Mouse (Mus musculus): ENCODE measurements around the gene Sptbn1. TPM values are rescaled to one million over a fixed set of nuclear protein-coding genes. Genes with fewer than 3 reads are reported as not detected.

Sptbn1 gene
- polyA plus RNA-seq (2016; fragmentation: Nextera tagmentation; extraction: Ambion mirVana) = 75.6 and 79.2 TPM in 2 replicates

DNA sequence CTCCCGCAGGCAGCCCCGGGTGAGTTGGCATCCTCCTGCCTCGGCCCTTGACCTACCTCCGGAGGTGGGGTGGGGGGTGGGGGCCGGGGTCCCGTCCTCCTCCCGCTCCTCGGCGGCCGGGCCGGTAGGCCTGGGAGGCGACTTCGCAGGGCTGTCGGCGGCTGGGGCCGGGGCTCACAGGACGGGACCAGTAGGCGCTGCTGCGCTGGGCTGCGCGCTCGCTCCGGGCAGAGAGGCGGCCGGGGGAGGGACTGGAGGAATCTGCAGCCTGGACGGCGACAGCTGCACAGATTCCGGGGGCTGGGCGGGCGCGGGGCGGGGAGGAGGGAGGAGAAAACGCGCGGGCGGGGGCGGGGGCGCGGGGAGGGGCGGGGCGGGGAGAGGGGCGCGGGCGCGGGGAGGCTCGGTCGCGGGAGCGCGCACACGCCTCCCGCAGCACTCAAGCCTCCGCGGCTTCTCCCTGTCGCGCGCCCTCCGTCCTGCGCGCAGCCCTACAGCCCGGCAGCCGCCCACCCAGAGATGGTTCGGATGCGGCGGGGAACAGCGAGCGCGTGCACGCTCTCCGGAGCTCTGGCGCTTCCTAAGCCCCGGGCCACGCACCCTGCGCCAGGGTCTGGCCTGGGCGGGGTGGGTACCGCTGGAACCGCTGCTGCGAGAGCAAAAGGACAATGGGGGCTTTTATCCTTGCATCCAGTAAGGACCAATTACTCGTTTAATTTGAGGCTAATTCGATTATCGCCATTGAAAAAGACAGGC, at the start of gene Sptbn1:
Sptbn1 (minus strand) TSS at position 284 of the 756 bp plus-strand sequence.
- peak within 1 kb of the TSS; percentile 94 for H3K4me2 ChIP-seq
- ATAC-seq (ENCODE audit: insufficient number of reproducible peaks, insufficient read depth, low FRiP score, low TSS enrichment, low read depth) = peak; percentile 96
- no peaks in the 10 kb centered on the region for H3K27me3 ChIP-seq
- H3K27ac ChIP-seq = peak within 1 kb of the TSS; percentile 94
- H3K4me3 ChIP-seq (replicated peaks) = peak within 1 kb of the TSS; percentile 90
- H3K9me3 ChIP-seq = no peaks in the 10 kb centered on the region
- peak within 1 kb of the TSS; percentile 91 for H3K9ac ChIP-seq (replicated peaks)
- peaks cover 13% of the 10 kb centered on the region for H3K4me1 ChIP-seq (replicated peaks)
- WGBS = under 1% methylated on average over 48 of the region's 81 CpGs
- H3K36me3 ChIP-seq = no peaks in the 10 kb centered on the region

DNA sequence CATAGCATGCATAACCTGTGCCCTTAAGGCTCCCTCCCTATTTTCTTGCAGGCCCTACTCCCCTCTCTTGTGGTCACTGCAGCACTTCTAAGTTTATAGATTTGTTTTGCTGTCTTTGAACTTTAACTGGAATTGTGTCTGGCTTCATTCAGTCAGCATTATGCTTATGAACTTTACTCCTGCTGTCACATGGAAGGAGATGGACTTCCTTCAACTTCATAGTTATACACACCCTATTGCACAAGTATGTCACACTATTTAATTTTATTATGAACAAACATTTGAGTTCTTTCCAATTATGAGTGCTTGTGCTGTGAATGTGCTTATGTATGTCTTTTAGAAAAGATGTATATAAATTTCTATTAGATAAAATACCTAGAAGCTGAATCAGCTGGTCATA, 26.3 kb upstream of the Sptbn1 start:
- Histone ChIP-seq H3K9ac (replicated peaks) (no peak overlapping the region), H3K4me1 (replicated peaks) (no peaks in the 10 kb centered on the region; the same call in 1 of the 2 replicates), H3K27me3 (no peaks in the 10 kb centered on the region), H3K27ac (no peak overlapping the region), H3K4me2 (no peak overlapping the region), H3K4me3 (replicated peaks) (no peak overlapping the region), H3K36me3 (no peaks in the 10 kb centered on the region), H3K9me3 (no peaks in the 10 kb centered on the region)
- ATAC-seq (ENCODE audit: insufficient number of reproducible peaks, insufficient read depth, low FRiP score, low TSS enrichment, low read depth) = no peak

GRCm38 (mm10) chr11:30292221-30293160, 24.5 kb upstream of the Sptbn1 start:
- H3K27ac ChIP-seq = no peak overlapping the region
- ATAC-seq (ENCODE audit: insufficient number of reproducible peaks, insufficient read depth, low FRiP score, low TSS enrichment, low read depth) = no peak
- 87% methylated on average over 3 of the region's 3 CpGs for WGBS
- no peaks in the 10 kb centered on the region for H3K9me3 ChIP-seq
- no peak overlapping the region for H3K4me2 ChIP-seq
- H3K36me3 ChIP-seq = no peaks in the 10 kb centered on the region
- no peak overlapping the region for H3K4me3 ChIP-seq (replicated peaks)
- no peak overlapping the region for H3K9ac ChIP-seq (replicated peaks)
- H3K27me3 ChIP-seq = no peaks in the 10 kb centered on the region
- no peaks in the 10 kb centered on the region; the same call in 1 of the 2 replicates for H3K4me1 ChIP-seq (replicated peaks)

GRCm38 (mm10) chr11:30291155-30291554, 23.2 kb upstream of the Sptbn1 start:
- Histone ChIP-seq H3K4me2 (no peak overlapping the region), H3K4me1 (replicated peaks) (no peaks in the 10 kb centered on the region; the same call in 1 of the 2 replicates), H3K4me3 (replicated peaks) (no peak overlapping the region), H3K27me3 (no peaks in the 10 kb centered on the region), H3K9ac (replicated peaks) (no peak overlapping the region), H3K27ac (no peak overlapping the region), H3K36me3 (no peaks in the 10 kb centered on the region), H3K9me3 (no peaks in the 10 kb centered on the region)
- ATAC-seq (ENCODE audit: insufficient number of reproducible peaks, insufficient read depth, low FRiP score, low TSS enrichment, low read depth) = no peak
- 48% methylated on average over 8 of the region's 8 CpGs for WGBS

DNA sequence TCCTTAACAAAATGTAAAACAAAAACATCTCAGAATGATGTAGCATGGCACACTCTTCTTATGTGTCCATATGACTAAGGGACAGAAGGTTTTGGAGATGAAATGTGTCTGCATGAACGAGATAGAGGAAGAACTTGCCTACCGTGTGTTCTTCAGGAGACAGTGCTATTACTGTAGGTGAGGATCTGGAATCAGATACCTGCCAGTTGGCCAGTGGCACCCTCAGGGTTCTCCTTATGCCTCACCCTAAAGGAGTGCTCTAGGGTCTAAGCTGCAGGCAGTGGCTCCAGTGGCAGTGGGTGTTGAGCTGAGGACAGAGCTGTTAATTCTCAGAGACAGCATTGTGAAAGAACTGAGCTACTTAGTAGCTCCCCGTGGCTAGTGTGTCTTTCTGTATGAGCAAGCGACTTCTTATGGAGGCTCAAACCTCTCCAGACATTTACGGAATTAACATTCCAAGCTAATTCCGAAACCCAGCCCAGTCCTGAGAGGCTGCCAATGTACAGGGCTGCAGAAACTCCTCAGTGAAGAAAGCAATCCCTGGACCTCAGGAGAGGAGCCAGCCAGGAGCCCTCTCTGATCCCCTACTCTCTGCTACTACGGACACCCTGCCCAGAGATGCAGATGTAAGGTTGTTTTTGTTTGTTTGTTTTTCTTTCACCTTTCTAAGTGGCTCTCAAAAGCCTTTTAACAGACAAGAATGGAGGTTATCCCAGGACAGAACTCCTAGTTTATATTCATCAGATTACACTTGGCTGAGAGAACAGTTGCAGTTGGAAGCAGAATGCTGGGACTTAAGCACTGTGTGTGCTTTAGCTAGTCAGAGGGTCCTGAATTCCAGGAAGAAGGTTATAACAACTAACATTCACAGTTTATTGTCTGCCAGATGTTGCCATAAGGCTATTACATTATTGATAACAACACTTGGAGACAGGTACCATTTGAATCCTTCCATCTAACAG, 21.8 kb upstream of the Sptbn1 start:
- H3K27ac ChIP-seq = no peak overlapping the region
- no peak overlapping the region for H3K9ac ChIP-seq (replicated peaks)
- ATAC-seq (ENCODE audit: insufficient number of reproducible peaks, insufficient read depth, low FRiP score, low TSS enrichment, low read depth) = no peak; the same call in 1 of the 2 replicates
- H3K9me3 ChIP-seq = no peaks in the 10 kb centered on the region
- H3K4me3 ChIP-seq (replicated peaks) = no peak overlapping the region
- WGBS = 53% methylated on average over 7 of the region's 7 CpGs
- H3K27me3 ChIP-seq = no peaks in the 10 kb centered on the region
- H3K4me2 ChIP-seq = no peak overlapping the region
- H3K4me1 ChIP-seq (replicated peaks) = no peaks in the 10 kb centered on the region; the same call in 1 of the 2 replicates
- H3K36me3 ChIP-seq = no peaks in the 10 kb centered on the region

DNA sequence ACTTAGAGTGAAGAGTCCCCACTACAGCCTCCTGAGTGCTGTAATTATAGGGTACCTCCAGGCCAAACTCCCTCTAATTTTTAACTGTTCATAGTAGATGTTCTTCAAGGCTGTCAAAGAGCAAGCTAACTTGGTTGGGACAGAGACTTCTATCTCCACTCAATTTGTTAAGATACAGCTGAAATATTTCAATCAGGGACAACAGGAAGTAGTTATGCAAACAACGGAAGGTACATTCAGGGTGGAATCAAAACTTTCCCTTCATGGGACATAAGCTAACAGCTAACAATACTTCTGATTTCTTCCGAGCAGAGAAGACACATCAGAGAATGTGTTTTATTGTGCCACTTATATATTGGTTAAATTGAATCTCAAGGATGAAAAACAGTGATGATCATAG, 20.1 kb upstream of the Sptbn1 start:
- no peak overlapping the region for H3K9ac ChIP-seq (replicated peaks)
- H3K36me3 ChIP-seq = no peaks in the 10 kb centered on the region
- H3K4me2 ChIP-seq = no peak overlapping the region
- H3K4me3 ChIP-seq (replicated peaks) = no peak overlapping the region
- ATAC-seq (ENCODE audit: insufficient number of reproducible peaks, insufficient read depth, low FRiP score, low TSS enrichment, low read depth) = no peak
- H3K27ac ChIP-seq = no peak overlapping the region
- H3K9me3 ChIP-seq = no peaks in the 10 kb centered on the region
- H3K4me1 ChIP-seq (replicated peaks) = no peaks in the 10 kb centered on the region; the same call in 1 of the 2 replicates
- 87% methylated on average over 2 of the region's 2 CpGs for WGBS
- H3K27me3 ChIP-seq = no peaks in the 10 kb centered on the region

DNA sequence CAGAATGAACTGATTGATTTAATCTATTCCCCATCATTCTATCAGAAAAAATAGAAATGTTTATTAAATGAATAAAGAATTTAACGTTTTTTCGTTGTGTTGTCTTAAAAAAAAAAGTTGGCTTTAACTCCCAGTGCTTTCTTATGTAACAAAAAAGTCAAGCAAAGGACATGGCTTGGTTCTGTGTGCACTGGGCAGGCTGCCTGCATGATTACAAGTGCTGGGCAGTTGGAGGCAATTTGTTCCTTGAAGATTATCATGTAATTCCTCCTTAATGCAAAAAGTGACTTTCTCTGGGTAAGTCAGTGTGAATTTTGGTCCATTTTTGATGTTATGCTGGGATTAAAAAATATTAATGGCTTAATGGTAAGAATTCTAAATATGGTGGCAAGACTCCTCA, 15.7 kb upstream of the Sptbn1 start:
- no peak for ATAC-seq (ENCODE audit: insufficient number of reproducible peaks, insufficient read depth, low FRiP score, low TSS enrichment, low read depth)

GRCm38 (mm10) chr11:30281096-30281495, 13.1 kb upstream of the Sptbn1 start:
- WGBS = 73% methylated on average over 5 of the region's 5 CpGs
- no peaks in the 10 kb centered on the region for H3K4me1 ChIP-seq (replicated peaks)
- no peak overlapping the region for H3K4me2 ChIP-seq

More for the DNA sequence above, 15.7 kb upstream of the Sptbn1 start:
- Histone ChIP-seq H3K4me1 (replicated peaks) (no peaks in the 10 kb centered on the region), H3K9ac (replicated peaks) (no peak overlapping the region), H3K4me2 (no peak overlapping the region), H3K9me3 (no peaks in the 10 kb centered on the region), H3K27me3 (no peaks in the 10 kb centered on the region), H3K27ac (no peak overlapping the region), H3K36me3 (no peaks in the 10 kb centered on the region), H3K4me3 (replicated peaks) (no peak overlapping the region)
- 64% methylated on average over 2 of the region's 2 CpGs for WGBS

GRCm38 (mm10) chr11:30279278-30279677, 11.3 kb upstream of the Sptbn1 start:
- WGBS = 83% methylated on average over 5 of the region's 5 CpGs
- ATAC-seq (ENCODE audit: insufficient number of reproducible peaks, insufficient read depth, low FRiP score, low TSS enrichment, low read depth) = no peak
- H3K27me3 ChIP-seq = no peaks in the 10 kb centered on the region
- no peak overlapping the region for H3K4me2 ChIP-seq
- H3K9me3 ChIP-seq = no peaks in the 10 kb centered on the region
- H3K4me1 ChIP-seq (replicated peaks) = no peaks in the 10 kb centered on the region
- H3K27ac ChIP-seq = no peak overlapping the region
- no peaks in the 10 kb centered on the region for H3K36me3 ChIP-seq
- no peak overlapping the region for H3K9ac ChIP-seq (replicated peaks)
- no peak overlapping the region for H3K4me3 ChIP-seq (replicated peaks)

More at GRCm38 (mm10) chr11:30281096-30281495, 13.1 kb upstream of the Sptbn1 start:
- Histone ChIP-seq H3K9ac (replicated peaks) (no peak overlapping the region), H3K9me3 (no peaks in the 10 kb centered on the region), H3K4me3 (replicated peaks) (no peak overlapping the region), H3K27ac (no peak overlapping the region), H3K27me3 (no peaks in the 10 kb centered on the region), H3K36me3 (no peaks in the 10 kb centered on the region)
- no peak for ATAC-seq (ENCODE audit: insufficient number of reproducible peaks, insufficient read depth, low FRiP score, low TSS enrichment, low read depth)

DNA sequence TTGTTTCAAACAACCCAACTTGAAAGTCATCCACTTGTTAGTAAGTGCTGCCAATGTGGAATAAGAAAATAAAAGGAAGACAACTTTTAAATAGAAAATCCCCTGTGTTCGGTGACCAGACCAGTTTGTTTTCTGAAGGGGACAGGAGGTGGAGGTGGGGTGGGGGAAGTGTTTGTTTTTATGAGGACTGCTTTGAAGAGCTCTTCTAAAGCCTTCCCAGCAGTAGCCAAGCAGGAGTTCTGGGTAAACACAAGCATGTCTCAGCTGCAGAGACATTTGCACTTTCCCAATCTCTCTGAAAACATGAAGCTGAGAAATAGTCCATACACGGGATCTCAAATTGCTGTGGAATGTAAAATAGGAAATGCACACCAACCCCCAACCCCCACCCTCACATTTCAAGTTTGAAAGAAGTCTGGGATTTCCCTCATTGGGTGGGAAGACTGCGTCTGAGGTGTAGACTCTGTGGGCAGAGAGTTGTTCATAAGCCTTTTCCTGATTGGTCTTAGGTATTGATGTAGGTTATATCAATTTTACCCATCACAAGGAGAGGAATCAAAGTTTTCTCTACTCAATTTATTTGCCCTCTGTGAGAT, 7.6 kb upstream of the Sptbn1 start:
- Histone ChIP-seq H3K27ac (no peak overlapping the region), H3K9me3 (no peaks in the 10 kb centered on the region), H3K27me3 (no peaks in the 10 kb centered on the region), H3K4me1 (replicated peaks) (no peaks in the 10 kb centered on the region), H3K4me3 (replicated peaks) (no peak overlapping the region), H3K9ac (replicated peaks) (no peak overlapping the region), H3K4me2 (no peak overlapping the region), H3K36me3 (no peaks in the 10 kb centered on the region)
- 34% methylated on average over 3 of the region's 3 CpGs for WGBS
- ATAC-seq (ENCODE audit: insufficient number of reproducible peaks, insufficient read depth, low FRiP score, low TSS enrichment, low read depth) = no peak

Data from limb, embryonic 12.5 days (tissue).